Mouse (Mus musculus) liver, embryonic 18 days (tissue): Measurements from ENCODE around the gene Arhgef5. TPM values are rescaled to one million over a fixed set of nuclear protein-coding genes. Genes with fewer than 3 reads are reported as not detected.

Experiments used
- polyA plus RNA-seq: library from polyadenylated mRNA; depleted of rRNA; stranded (reverse); fragments of >200 nt; gene quantifications from 2 replicates; pipeline ENCODE4 v1.2.3, GENCODE M21; 2012; rRNA removed

The Arhgef5 gene
- 8.4 TPM in 2 replicates for polyA plus RNA-seq

DNA sequence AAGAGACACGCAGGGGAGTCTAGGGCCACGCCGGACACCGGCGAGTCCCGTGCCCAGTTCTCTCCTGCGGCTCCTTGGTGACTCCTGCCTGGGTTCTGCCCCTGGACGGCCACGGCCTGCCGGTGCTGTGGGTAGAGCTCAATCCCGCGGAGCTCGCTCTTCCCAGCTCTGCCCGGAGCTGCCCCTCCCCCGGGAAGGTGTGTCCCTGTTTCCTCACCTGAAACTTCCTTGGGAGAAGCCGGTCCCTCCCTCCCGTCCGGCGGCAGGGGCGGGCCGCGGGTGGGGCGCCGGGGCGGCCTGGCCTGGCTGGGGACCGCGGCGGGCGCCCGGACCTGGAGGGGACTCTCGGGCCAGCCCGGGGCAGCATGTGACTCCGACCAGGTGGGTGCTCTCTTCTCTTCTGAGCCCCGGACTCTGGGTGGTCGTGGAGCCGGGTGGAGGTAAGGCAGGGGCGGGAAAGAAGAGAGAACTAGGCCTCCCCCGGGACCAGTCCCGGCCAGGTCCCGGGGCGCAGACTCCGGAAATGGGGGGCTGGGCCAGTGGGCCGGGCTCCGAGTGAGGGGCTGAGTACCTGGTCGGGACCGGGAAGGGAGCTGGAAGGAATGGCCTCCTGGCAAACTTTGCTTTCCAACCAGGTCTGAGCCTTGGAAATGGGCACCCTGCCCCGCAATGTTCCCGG is at the start of gene Arhgef5:
Gene Arhgef5, plus strand, starts transcription at position 220 of the 679 bp plus-strand sequence.

DNA sequence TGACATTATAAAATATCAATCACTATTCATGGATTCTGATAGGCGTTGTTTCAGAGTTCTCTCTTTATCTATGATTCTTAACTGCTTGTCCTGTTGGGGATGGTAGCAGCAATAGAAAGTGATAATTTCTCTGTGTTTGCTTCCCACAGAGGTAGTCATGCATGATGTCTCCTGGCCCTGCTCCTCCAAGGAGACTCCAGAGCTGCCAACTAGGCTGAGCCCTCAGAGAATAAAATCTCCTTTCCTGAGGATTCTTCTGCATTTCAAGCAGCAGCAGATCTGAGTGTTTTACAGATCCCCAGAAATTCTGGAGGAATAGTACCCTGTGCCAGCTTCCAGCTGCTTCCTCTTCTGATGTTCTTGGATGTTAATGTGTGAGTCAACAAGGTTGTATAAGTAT is 34.1 kb upstream of the Arhgef5 start, which contains the start of gene Olfr47:
Gene Olfr47, plus strand, starts transcription at position 275 of the 400 bp plus-strand sequence.

DNA sequence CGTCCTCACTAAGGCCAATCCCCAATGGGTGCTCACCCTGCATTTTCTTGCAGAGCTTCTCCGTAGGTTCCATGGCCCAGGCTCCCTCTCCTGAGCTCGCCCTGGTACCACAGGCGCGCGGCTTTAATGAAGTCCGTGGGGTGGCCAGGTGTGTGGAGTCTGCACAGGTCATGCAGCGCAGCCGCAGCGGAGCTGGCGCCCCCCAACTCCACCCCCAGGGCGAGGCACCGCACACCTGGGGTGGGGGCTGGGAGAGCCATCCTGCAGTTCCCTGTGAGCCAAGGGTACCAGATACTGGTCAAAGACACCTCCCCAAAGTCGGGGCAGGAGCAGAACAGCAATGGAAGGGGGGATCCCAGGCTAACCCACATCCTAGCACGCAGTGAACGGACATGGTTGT is 44.1 kb downstream of the Arhgef5 start, which contains the start of gene Nobox:
Gene Nobox, minus strand, starts transcription at position 101 of the 400 bp plus-strand sequence.

Other genes with a start within 250 kb of the Arhgef5 start
- not detected in 2 replicates for gene Olfr441, start 159.2 kb upstream of the Arhgef5 start, polyA plus RNA-seq
- gene Olfr237-ps1, start 119.0 kb upstream of the Arhgef5 start, polyA plus RNA-seq: not detected in 2 replicates
- not detected in 2 replicates for gene Olfr437, start 102.3 kb upstream of the Arhgef5 start, polyA plus RNA-seq
- gene Olfr13, start 93.4 kb upstream of the Arhgef5 start, polyA plus RNA-seq: not detected in 2 replicates
- not detected in 2 replicates for gene Olfr435, start 68.4 kb upstream of the Arhgef5 start, polyA plus RNA-seq
- gene Olfr434, start 52.6 kb upstream of the Arhgef5 start, polyA plus RNA-seq: not detected in 2 replicates
- gene Olfr47, start 34.1 kb upstream of the Arhgef5 start, polyA plus RNA-seq: not detected in 2 replicates
- gene Nobox, start 44.0 kb downstream of the Arhgef5 start, polyA plus RNA-seq: 0.02 TPM in 1 of 2 replicates, not detected in the other